Mouse (Mus musculus): ENCODE data around the gene Dtymk.

DNA sequence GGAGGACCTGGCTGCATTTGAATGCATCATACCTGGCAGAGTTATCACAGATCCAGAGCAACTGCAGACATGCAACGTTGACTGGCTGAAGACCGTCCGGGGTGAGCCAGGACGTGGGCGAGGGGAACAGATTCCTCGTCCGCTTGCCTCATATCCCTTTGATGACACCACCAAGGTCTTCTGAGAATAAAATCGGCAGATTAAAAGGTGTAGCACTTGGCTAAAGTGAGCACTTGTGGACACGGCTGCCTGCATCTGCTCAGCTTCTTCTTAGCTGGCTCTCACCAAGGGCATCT lies 24.8 kb upstream of the Dtymk start:
- no peak for TF ChIP-seq CTCF (IDR thresholded peaks at IDR 0.05; ENCODE audit: borderline replicate concordance, insufficient read depth, low read depth, low read length)
- TF ChIP-seq POLR2A (IDR thresholded peaks at IDR 0.05; ENCODE audit: borderline replicate concordance, insufficient read depth, low read length) = no peak
